Mouse (Mus musculus) small intestine, adult 2 months (tissue): ENCODE measurements around the gene Mthfd1. TPM values are rescaled to one million over a fixed set of nuclear protein-coding genes. Genes with fewer than 3 reads are reported as not detected.
A peak's percentile ranks its signal among the peaks of the same experiment; 100 is the strongest.

Experiments used
- H3K27ac ChIP-seq: fragments of 200-500 bp; 2 replicates; pipeline ENCODE4 v1.5.1; 2012; ENCODE audit warnings: low read depth, low read length, control low read depth, inconsistent platforms; ENCODE audit not compliant: insufficient read depth
- H3K27me3 ChIP-seq: fragments of 200-500 bp; 2 replicates; pipeline ENCODE4 v1.6.1; 2012; ENCODE audit warnings: mild to moderate bottlenecking, moderate library complexity, low read length, inconsistent platforms; ENCODE audit not compliant: control insufficient read depth, insufficient read depth
- H3K36me3 ChIP-seq: fragments of 200-500 bp; 2 replicates; pipeline ENCODE4 v1.6.1; 2012; ENCODE audit warnings: mild to moderate bottlenecking, low read length, control low read depth, inconsistent platforms; ENCODE audit not compliant: control insufficient read depth, insufficient read depth
- H3K4me1 ChIP-seq: fragments of 200-500 bp; 2 replicates; pipeline ENCODE4 v1.6.1; 2012; ENCODE audit warnings: low read length, inconsistent platforms, mixed read lengths; ENCODE audit not compliant: control insufficient read depth, insufficient read depth, insufficient read length
- H3K4me3 ChIP-seq: fragments of 200-500 bp; 2 replicates; pipeline ENCODE4 v1.5.1; 2012; ENCODE audit warnings: low read depth, mild to moderate bottlenecking, control low read depth, inconsistent platforms, low read length, moderate library complexity
- CTCF ChIP-seq: fragments of 200-500 bp; IDR thresholded peaks from 2 replicates; pipeline ENCODE4 v1.5.1; 2012; ENCODE audit warnings: low read depth, mild to moderate bottlenecking, control low read depth, inconsistent platforms, low read length, moderate library complexity, mixed read lengths; ENCODE audit not compliant: insufficient replicate concordance, insufficient read length; ENCODE audit errors: extremely low read depth
- POLR2A ChIP-seq: fragments of 200-500 bp; IDR thresholded peaks from 2 replicates; pipeline ENCODE4 v1.6.1; 2012; ENCODE audit warnings: low read depth, mild to moderate bottlenecking, control low read depth, inconsistent platforms, low read length, moderate library complexity
- WGBS: fragments of 180-500 bp; shearing (Covaris S2); methylation state at CpG from one replicate; pipeline ENCODE4 v1.1.7; 2018; 5-methylcytosine and 5-hydroxymethylcytosine counted together
- polyA plus RNA-seq: library from polyadenylated mRNA; depleted of rRNA; stranded (reverse); fragments of >200 nt; gene quantifications from 2 replicates; pipeline ENCODE4 v1.2.3, GENCODE M21; 2012

The Mthfd1 gene
- polyA plus RNA-seq, 1 experiment: 11.3 TPM

- Histone ChIP-seq H3K4me3 (no peak overlapping the region), H3K27me3 (no peaks in the 10 kb centered on the region), H3K4me1 (no peaks in the 10 kb centered on the region), H3K27ac (no peak overlapping the region), H3K36me3 (peaks cover 9% of the 10 kb centered on the region)
- TF ChIP-seq CTCF (no peak), POLR2A (no peak)
- WGBS: 80% methylated on average over 8 of the region's 8 CpGs
Observed at GRCm38 (mm10) chr12:76349680-76350220, 94.7 kb downstream of the Mthfd1 start.

- H3K4me1 ChIP-seq: no peaks in the 10 kb centered on the region; the same call in 1 of the 2 replicates
- no peak for TF ChIP-seq POLR2A
- no peak for TF ChIP-seq CTCF
- WGBS: 90% methylated on average over 1 of the region's 1 CpGs
- no peaks in the 10 kb centered on the region for H3K27me3 ChIP-seq
- no peak overlapping the region for H3K27ac ChIP-seq
- no peaks in the 10 kb centered on the region for H3K36me3 ChIP-seq
- H3K4me3 ChIP-seq: no peak overlapping the region
Observed at GRCm38 (mm10) chr12:76360868-76361267, 105.8 kb downstream of the Mthfd1 start.

- TF ChIP-seq CTCF: no peak
- no peak for TF ChIP-seq POLR2A
- Histone ChIP-seq H3K4me3 (no peak overlapping the region), H3K27ac (no peak overlapping the region), H3K36me3 (no peaks in the 10 kb centered on the region), H3K4me1 (no peaks in the 10 kb centered on the region; the same call in 1 of the 2 replicates), H3K27me3 (no peaks in the 10 kb centered on the region)
- WGBS: 68% methylated on average over 9 of the region's 9 CpGs
Observed at GRCm38 (mm10) chr12:76361405-76362302, 106.6 kb downstream of the Mthfd1 start.

GRCm38 (mm10) chr12:76362303-76362676, 107.2 kb downstream of the Mthfd1 start:
- WGBS: 61% methylated on average over 9 of the region's 9 CpGs
- Histone ChIP-seq H3K4me1 (no peaks in the 10 kb centered on the region; the same call in 1 of the 2 replicates), H3K27me3 (no peaks in the 10 kb centered on the region), H3K36me3 (no peaks in the 10 kb centered on the region), H3K4me3 (no peak overlapping the region), H3K27ac (no peak overlapping the region)
- no peak for TF ChIP-seq POLR2A
- TF ChIP-seq CTCF: no peak

GRCm38 (mm10) chr12:76366276-76366675, 111.2 kb downstream of the Mthfd1 start:
- WGBS: 87% methylated on average over 3 of the region's 3 CpGs
- H3K27me3 ChIP-seq: no peaks in the 10 kb centered on the region
- TF ChIP-seq POLR2A (no peak), CTCF (no peak)
- no peak overlapping the region for H3K4me3 ChIP-seq
- H3K36me3 ChIP-seq: no peaks in the 10 kb centered on the region
- peaks cover 2% of the 10 kb centered on the region; the same call in 1 of the 2 replicates for H3K4me1 ChIP-seq
- no peak overlapping the region for H3K27ac ChIP-seq

GRCm38 (mm10) chr12:76367096-76367995, 112.2 kb downstream of the Mthfd1 start:
- Histone ChIP-seq H3K4me1 (peaks cover 2% of the 10 kb centered on the region; the same call in 1 of the 2 replicates), H3K27ac (peak overlapping the region; percentile 21; the same call in 1 of the 2 replicates), H3K36me3 (no peaks in the 10 kb centered on the region), H3K27me3 (no peaks in the 10 kb centered on the region), H3K4me3 (peak overlapping the region; percentile 38)
- WGBS: 56% methylated on average over 14 of the region's 14 CpGs
- no peak for TF ChIP-seq POLR2A
